Mouse (Mus musculus): ENCODE measurements at regions not wholly inside any gene's neighbourhood (a gene's known extent, or its start where the extent isn't known, plus 50 kb on each side); places are given as distances from the start of the nearest gene placed in this dataset.

DNA sequence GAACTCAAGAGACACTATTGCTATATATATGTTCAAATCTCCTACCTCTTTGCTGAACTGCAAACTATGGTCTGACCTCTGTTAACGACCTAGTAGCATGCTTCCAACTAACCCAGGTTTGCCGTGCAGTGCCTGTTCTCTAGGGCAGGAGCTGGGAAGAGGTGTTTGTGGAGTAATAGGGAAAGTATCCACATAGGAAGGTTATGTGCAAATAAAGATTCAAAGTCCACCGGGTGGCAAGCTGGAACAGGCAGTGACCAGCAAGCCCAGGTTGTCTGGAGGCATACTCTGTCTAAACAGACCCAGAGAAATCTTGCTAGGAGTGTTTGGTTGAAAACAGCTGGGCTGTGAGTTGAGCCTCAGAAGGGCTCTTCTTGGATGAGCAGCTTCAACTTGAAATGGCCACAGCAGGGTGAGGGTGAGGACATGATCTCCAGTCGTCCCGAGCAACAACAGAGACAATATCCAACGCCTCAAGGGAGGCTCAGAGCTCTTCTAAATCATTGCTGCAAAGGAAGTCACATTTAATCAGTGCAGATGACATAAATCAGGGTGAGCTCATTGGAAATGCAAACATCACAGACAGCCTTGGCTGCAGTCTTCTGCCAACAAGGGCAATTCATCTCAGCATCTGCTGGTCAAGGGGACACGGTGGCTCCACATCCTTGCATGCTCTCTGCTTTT is 846.7 kb downstream of the Synb start:
- DNase-seq (ENCODE audit: low spot score) = no peak

DNA sequence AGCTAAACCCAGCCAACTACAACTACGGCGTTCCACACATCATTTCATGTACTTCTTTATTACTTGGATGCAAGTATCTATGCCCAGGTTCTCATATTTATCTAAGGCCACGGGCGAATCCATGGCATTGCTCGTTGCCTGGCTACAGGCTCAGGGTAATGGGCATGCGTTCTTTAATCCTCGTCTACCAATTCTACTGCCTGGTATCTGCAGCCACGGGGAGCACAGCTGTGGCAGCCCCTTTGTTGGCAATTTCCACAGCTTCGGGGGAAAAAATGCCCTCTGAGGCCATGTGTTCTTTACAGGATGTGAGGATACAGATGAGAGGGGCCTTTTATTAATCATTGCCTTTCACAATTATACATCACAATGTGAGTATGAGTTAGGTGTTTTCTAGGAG is 860.8 kb downstream of the Synb start:
- no peak for DNase-seq (ENCODE audit: low spot score)

DNA sequence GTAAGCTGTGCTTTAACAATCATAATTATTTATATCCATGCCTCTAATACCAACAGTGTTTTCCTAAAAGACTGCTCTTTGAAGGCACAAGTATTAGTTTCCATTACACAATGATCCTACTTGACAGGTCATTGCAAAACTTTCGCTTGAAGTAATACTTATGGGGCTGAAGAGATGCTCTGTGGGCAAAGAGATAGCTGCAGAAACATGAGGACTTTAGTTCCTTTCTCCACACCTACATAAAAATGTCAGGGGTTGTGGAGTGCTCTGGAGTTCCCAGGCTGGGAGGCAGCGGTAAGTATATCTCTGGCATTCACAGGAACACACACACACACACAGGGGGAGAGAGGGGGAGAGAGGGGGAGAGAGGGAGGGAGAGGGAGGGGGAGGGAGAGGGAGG is 862.0 kb downstream of the Synb start:
- peak; percentile 71 for DNase-seq (ENCODE audit: low spot score)

DNA sequence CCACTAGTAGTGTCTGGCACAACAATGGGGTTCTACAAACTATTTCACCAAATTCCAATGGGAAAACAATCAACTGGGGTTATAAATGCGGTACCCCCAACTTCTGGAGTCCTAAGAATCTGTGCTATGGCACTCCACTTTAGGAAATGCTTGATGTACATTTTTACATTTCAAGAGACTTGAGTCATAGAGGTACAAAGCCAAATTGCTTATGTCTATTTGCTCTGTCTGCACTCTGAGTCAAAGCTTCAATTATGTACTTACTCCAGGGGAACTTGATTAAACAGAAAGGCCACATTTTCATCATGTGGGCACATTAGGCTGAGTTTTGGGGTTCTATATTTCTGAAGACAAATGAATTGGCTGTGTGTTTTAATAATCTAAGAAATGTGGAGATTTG is 866.9 kb downstream of the Synb start:
- DNase-seq (ENCODE audit: low spot score) = peak; percentile 1

DNA sequence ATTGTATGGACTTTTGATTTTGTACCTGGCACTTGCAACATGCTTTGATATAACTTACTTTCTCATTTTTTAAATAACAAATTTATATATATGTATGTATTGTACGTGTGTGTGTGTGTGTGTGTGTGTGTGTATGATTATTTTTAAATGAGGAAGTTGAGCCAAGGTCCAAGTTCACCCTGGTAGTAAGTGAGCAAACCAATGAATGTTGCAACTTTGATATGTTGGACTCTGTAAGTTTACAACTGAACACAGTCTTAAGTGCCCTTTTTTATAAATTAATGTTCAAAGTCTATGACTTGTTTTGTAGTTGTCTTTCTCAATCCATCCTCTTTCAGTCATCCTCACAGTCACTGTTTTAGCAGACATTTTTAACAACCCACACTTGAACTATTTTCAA is 901.7 kb downstream of the Synb start:
- DNase-seq (ENCODE audit: low spot score) = no peak

DNA sequence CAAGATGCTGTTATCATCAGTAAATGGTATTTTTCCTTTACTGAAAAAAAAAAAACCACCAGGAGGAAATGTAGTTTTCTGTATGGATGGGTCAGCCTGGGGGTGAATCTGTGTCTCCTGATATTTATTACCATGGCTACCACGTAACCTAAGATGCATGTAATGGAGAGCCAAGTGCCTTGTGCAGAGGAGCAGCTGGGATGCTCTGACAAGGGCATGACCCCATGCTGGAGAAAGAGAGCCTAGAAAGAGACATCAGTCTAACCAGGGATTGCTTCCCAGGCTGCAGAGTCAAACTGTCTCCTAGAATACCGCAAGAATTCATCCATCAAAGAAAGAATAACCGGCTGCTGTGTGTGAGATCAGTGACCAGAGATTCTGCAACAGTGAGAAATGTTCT is 902.2 kb downstream of the Synb start:
- no peak for DNase-seq (ENCODE audit: low spot score)

DNA sequence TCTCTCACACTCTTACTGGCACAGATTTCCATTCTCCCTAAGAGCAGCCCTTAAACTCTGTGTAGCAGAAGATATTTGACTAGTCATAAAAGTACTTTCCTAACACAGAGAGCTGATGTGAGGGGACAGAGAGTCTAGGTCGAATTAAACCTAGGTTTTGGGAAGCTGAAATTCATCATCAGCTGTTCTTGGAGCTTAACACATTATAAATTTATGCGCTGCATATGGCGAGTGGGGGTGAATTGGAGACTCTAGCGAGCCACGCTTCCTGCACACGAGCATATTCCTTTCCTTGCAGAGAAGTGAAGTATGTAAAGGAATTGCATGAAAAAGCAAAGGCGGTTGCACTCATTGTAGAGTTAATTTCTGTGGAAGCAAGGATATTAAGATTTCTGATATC is 912.4 kb downstream of the Synb start:
- DNase-seq (ENCODE audit: low spot score) = no peak

DNA sequence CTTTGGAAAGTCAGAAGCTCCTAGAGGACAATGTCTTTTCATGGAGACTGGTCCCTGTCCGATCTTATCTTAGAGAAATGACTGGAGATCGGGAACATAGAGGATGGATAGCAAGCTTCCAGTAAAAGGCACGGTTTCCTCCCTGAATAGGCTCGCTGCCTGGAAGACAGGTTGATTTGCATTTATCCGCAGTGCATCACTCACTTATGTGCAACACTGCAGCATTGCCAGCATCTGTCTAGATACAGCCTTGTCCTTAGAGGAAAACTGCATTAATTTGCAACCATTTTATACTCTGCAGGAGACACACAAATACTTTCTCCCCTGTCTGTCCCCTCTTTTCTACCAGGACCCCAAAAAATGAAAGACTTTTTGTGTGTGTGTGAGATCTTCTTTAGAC is 926.4 kb downstream of the Synb start:
- DNase-seq (ENCODE audit: low spot score) = no peak

DNA sequence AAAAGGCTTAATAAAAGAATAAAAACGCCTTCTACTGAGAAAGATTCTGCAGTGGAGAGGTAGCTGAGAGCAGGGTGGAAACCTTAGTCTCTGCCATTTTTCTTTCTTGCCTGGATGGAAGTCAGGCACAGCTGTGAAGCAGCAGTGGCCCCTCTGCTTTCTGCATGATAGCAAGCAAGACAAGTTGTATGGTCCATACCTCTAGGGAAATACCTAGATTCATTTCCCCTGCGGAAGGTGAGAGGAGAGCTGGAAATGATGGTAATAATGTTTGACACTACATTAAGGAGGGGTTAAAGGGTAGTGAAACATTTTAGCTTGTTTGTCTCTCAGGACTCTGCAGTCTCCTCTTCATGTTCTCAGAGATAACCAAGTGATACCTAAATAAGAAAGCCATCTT is 930.2 kb downstream of the Synb start:
- no peak for DNase-seq (ENCODE audit: low spot score)

DNA sequence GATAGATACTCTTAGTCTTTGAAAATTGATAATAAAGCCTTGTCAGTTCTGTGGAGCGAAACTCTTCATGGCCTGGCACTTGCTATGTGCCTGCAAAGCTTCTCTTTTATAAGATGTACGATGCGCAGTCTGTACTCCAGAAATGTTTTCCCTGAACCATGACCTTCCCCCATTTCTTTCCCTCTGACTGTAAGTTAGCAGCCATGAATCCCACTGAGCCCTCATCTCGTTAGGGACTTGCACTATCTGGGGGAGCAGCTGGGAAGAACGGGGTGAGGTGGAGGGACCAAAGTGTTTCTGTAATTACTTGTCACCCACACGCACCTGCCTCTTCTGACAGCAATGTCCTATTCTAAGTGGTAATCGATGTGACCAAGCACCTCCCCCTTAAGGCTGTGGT is 932.1 kb downstream of the Synb start:
- no peak for DNase-seq (ENCODE audit: low spot score)

DNA sequence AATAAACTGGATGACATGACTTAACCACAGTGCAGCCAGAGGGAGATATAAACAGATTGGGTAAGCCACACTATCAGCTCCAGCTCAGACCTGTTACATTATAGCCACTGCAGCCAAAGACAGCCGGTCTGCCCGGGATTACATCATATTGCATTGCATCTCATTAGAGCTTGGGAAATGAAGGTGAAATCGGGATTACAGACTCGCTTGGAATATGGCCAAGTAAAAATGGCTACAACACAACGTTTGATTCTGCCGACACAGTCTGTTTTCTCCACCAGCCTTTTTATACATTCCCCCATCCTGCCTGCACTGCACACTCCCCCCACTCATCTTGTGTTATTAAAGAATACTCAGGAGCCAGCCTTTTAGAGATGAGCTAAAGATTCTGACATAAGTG is 932.6 kb downstream of the Synb start:
- DNase-seq (ENCODE audit: low spot score) = no peak

DNA sequence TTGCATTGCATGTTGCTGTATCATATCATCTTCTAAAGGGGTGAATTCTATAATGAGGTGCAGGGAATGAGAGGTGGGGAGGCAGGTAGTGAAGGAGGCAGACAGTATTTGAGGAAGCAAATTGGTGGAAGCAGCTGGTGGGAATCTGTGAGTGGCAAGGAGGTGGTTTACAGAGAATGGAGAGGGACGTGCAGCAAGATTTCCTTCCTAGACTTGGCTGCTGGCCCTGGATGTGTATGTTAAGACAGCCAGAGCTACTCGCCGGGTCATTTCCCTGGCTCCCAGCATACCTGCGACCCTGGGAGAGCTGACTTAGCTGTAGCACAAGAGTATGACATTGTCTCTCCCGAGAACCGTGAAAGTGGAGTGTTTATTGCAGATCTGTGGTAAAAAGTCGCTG is 937.7 kb downstream of the Synb start:
- DNase-seq (ENCODE audit: low spot score) = no peak

DNA sequence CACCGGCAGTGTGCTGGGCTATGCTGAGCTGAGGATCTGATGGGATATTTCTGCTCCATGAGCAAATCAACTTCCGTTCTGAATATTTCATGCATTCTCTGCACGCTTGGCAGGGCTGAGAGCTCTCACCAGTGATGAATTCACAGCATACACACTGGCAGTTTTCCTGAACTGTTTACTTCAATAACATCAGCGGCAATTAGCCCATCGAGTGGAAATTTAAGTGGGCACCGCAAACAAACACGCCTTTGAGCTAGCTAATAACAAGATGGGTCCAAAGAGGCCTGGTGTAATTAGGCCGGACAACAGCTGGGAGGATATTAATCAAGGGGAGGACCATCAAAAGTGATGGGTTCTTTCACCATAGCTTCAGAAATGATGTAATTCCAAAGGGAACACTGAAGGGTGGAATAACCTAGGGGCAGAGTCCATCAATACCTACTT is 938.6 kb downstream of the Synb start:
- no peak for DNase-seq (ENCODE audit: low spot score)

DNA sequence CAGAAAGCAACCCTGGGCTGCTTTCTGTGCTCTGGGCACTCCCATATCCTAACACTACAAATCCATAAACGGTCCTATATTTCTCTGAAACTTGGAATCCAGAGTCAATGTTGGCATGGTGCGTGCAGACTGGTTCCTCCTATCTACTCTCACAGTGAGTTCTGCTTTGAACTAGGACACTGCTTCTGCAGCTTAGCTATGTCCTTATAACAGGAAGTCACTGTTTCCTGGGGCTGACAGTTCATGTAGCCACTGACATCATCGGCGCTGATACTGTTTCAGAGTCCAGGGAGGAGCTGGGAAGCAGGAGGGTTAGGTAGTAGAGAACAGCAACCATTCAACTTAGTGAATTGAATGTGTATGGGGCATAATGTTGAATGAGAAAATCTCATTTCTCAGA is 948.6 kb downstream of the Synb start:
- no peak for DNase-seq (ENCODE audit: low spot score)

DNA sequence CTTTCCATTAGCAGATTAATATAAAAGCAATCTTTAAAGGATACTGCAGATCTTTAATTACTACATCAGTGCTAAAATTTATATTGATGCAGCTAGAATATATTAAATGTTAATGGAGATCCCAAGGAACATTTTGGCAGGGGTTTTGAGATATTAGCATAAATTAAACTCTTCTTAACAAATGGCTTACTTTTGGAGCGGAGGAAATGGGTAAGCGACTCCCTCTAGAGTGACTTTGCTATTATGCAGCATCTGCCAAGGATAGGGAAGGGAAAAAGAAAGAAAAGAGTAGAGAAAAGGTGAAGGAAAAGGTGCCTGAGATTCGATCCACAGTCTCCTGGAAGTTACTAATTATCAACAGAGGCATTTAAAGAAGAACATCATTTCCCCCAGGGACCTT is 949.4 kb downstream of the Synb start:
- no peak for DNase-seq (ENCODE audit: low spot score)

DNA sequence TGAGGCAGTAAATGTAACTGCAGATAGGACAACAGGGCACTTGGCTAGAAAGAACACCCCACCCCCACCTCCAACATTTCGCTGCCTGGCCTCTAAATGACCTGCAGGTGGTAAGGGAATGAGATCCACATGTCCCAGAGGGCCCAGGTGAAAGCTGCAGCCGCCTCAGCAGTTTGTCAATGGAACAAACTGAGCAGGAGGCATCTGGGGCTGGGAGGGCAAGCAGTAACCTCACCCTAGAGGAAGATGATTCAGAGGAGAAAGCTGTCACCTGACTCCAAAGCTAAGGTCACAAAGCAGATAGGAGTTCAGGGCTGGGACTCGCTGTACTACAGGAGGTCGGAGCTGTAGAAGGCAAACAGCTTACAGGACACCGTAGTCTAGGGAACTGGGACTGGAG is 955.7 kb downstream of the Synb start:
- no peak for DNase-seq (ENCODE audit: low spot score)

DNA sequence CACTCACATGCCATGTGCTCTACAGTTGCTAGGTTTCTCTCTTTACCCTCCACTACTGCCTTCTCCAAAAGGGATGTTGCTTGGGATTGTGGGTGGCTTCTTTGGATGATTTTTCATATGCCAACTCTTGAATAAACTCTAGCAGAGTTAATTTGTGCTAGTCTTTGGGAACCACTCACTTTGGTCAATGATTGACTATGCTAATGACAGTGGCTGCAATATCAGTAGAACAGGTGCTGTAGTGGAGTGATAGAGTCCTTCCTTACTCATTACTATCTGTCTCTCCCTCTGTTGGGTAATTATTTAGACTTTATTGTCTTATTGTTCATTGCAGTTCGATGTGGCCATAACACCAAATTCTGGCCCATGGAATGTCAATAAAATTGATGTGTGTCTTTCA is 969.0 kb downstream of the Synb start:
- no peak for DNase-seq (ENCODE audit: low spot score)

DNA sequence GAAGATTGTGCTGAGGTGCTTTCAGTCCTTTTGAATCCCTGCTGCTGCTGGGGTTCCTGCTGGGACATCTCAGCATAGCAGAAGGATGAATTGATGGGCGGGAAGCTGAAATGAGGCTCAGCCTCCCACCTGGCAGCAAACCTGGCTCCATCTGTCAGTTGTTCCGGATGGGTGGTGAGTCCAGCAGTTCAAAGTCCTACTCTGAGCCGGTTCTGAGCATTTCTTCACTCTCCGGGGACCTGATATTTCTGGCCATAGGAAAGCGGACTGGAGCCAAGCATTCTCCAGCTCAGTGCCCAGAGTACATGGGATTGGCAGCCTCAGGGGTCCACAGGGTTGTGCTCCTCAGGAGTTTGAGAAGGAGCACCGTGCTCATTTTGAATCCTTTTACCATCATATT is 971.1 kb downstream of the Synb start:
- DNase-seq (ENCODE audit: low spot score) = no peak

DNA sequence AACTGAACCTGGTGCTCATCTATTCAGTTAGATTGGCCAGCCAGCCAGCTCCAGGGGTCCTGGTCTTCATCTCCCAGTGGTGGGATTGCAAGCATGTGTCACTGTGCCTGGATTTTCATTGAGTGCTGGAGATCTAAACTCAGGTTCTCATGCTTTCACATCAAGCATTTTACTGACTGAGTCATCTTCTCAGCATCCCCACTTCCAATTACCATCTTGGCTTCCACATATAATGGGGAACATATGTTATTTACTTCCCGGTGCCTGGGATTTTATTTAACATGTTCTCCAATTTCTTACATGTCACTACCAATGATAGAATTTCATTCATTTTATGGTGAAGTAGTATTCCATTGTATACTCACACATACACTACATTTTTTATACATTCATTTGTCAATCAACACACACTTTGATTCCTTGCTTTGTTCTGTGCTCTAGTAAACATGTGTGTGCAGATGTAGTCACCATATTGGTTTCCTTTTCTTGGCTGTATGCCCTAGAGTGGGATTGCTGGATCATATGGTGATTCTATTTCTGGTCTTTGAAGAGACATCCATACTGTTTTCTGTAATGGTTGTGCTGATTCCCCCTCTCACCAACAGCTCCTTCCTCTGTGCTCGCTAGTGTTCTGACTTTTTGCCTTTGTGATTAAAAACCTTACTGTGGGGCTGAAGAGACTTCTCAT is 986.0 kb downstream of the Synb start:
- DNase-seq (ENCODE audit: low spot score) = no peak

DNA sequence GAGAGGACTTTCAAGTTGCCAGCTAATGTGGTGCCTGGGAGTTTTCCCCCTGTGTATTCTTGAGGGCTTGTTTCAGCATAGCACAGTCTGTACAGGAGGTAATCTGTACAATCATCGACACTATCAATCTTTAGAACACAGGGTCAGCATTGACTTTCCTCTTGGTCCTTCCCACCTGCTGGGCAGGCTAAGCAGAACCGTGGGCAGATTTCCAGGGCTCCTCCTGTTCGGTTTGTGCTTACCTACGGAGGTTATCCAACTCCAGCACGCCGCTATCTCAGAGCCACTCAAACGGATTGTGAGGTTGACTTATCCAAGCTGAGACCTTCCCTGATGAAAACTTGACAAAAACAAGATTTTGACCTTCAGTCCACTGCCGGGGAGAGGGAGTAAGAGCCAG is 988.9 kb downstream of the Synb start:
- DNase-seq (ENCODE audit: low spot score) = no peak

DNA sequence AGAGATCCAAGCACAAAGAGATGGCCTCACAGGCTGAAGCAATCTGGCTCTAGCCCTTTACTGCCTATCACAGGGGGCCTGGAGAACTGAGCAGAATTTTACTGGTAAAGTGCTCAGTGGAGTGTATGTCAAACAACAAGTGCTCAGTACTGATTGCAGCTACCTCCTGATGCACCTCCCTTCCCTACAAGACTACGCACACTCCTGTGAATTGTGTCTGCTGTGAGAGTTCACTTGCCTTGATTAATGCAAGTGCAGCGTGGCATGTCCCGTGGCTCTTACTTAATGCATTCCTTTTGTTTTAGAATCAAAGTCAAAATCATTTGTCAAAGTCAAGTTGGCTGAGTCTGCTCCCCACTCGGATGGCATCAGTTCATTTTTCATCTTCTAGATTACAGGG is 992.4 kb downstream of the Synb start:
- no peak for DNase-seq (ENCODE audit: low spot score)

DNA sequence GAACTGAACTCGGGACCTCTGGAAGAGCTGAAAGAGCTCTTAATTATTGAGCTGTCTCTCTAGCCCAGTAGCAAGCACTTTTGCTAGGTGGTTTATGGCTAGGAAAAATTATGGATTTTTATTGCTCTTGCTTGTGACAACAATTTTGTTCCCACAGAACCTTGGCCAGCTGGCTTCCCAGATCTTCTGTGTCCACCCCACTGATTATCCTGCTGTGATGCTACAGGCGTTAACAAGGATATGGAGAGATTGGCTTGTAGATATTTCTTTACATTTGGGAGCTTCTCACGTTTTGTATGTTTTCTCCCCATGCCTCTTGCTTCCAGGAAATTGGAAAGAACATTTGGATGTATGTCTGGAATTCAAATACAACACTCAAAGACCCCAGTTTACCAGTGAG is 1008.6 kb downstream of the Synb start:
- no peak for DNase-seq (ENCODE audit: low spot score)

DNA sequence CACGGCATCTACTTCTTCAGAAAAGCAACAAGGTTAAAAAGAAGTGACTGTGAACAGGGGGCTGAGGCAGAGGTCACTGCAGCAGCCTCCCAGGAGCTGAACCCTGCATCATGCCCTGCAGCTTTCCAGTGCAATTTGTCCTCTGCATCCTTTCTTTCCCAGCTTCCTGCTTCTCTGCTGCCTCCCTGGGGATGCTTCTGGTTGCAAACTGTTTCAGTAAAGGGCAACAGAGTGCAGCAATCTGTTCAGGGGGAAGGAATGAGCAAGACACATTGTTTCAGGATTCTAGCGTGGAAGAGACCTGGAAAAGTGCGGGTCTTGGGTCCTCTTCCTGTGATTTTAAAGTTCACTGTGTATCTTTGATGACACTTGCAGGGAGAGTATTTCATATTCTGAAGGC is 1032.7 kb downstream of the Synb start:
- no peak for DNase-seq (ENCODE audit: low spot score)

DNA sequence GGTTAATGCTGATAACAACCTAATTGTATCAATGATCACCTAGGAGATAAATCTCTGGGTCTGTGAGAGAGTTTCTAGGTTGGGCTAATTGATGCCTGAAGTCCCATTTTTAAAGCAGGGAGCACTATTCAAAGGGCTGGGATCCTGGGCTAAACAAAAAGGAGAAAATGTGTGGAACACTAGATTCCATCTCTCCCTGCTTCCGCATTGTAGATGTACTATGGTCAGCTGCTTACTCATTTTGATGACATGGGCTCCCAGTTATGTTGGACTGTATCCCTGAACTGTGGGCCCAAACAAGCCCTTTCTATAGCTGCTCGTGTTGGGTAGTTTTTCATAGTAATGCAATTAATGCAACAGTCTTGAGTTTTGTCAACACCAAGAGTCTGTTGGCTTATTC is 1047.1 kb downstream of the Synb start:
- no peak for DNase-seq (ENCODE audit: low spot score)

Measured in lung, postnatal 25 days (tissue).